Mouse (Mus musculus) right cerebral cortex, postnatal 36 days (tissue): ENCODE measurements around the gene Rad9a.

Experiments
- DNase-seq, 2 experiments: peaks; one replicate each; pipeline ENCODE4 v3.0.0; 2022; ENCODE audit warnings: low spot score in 2 of 2, mixed read lengths in 1 of 2

Gene Rad9a

GRCm38 (mm10) chr19:4218293-4218692 is 16.8 kb upstream of the Rad9a start:
- no peak for DNase-seq

GRCm38 (mm10) chr19:4217855-4218254 is 16.4 kb upstream of the Rad9a start:
- no peak for DNase-seq

- DNase-seq = no peak
Measured at GRCm38 (mm10) chr19:4217140-4217539, 15.7 kb upstream of the Rad9a start.

- DNase-seq = no peak
Measured at GRCm38 (mm10) chr19:4216041-4216685, 14.7 kb upstream of the Rad9a start.

- no peak for DNase-seq
Measured at GRCm38 (mm10) chr19:4215451-4215840, 14.0 kb upstream of the Rad9a start.

- no peak for DNase-seq
Measured at GRCm38 (mm10) chr19:4214771-4215450, 13.4 kb upstream of the Rad9a start.

GRCm38 (mm10) chr19:4214071-4214770 is 12.8 kb upstream of the Rad9a start, which contains the start of the genes Clcf1 and AC109138.7:
Clcf1 (plus strand) TSS chr19:4214238.
AC109138.7 (plus strand) TSS chr19:4214357.
- no peak for DNase-seq

GRCm38 (mm10) chr19:4213524-4213974 is 12.1 kb upstream of the Rad9a start:
- DNase-seq = no peak

GRCm38 (mm10) chr19:4211891-4212588 is 10.6 kb upstream of the Rad9a start:
- DNase-seq = no peak

- DNase-seq = no peak
Measured at GRCm38 (mm10) chr19:4208563-4208962, 7.1 kb upstream of the Rad9a start.

GRCm38 (mm10) chr19:4206971-4207370 is 5.5 kb upstream of the Rad9a start:
- no peak for DNase-seq

- DNase-seq = no peak
Measured at GRCm38 (mm10) chr19:4204889-4205288, 3.4 kb upstream of the Rad9a start.

- DNase-seq = no peak
Measured at GRCm38 (mm10) chr19:4203604-4204326, 2.3 kb upstream of the Rad9a start.

GRCm38 (mm10) chr19:4203148-4203547 is 1.7 kb upstream of the Rad9a start:
- DNase-seq = no peak

GRCm38 (mm10) chr19:4202149-4202548 is 687 bp upstream of the Rad9a start:
- DNase-seq = no peak

- DNase-seq = no peak
Measured at GRCm38 (mm10) chr19:4197180-4197579, 4.3 kb downstream of the Rad9a start.

- no peak for DNase-seq
Measured at GRCm38 (mm10) chr19:4196548-4196947, 4.9 kb downstream of the Rad9a start.

- no peak for DNase-seq
Measured at GRCm38 (mm10) chr19:4196048-4196447, 5.4 kb downstream of the Rad9a start.

GRCm38 (mm10) chr19:4194776-4195650 is 6.4 kb downstream of the Rad9a start:
- no peak for DNase-seq

- DNase-seq = no peak
Measured at GRCm38 (mm10) chr19:4194021-4194724, 7.3 kb downstream of the Rad9a start.
